Mouse (Mus musculus) limb, embryonic 12.5 days (tissue): ENCODE measurements around the gene Stra8. TPM values are rescaled to one million over a fixed set of nuclear protein-coding genes. Genes with fewer than 3 reads are reported as not detected.

Experiments used
- ATAC-seq: fragments of 200-750 bp; cut with Nextera tagmentation; 2 replicates; pipeline ENCODE4 v1.8.0; 2017; ENCODE audit warnings: low read depth, moderate TSS enrichment; ENCODE audit not compliant: insufficient number of reproducible peaks, insufficient read depth, low FRiP score, low TSS enrichment
- H3K27ac ChIP-seq: fragments of 300-500 bp; sonication (generic); 2 replicates; pipeline ENCODE4 v1.5.1; 2016; ENCODE audit warnings: mild to moderate bottlenecking, moderate library complexity
- H3K27me3 ChIP-seq: fragments of 300-500 bp; sonication (generic); 2 replicates; pipeline ENCODE4 v1.6.1; 2016; ENCODE audit warnings: mild to moderate bottlenecking, moderate library complexity
- H3K36me3 ChIP-seq: fragments of 300-500 bp; sonication (generic); 2 replicates; pipeline ENCODE4 v1.6.1; 2016; ENCODE audit warnings: mild to moderate bottlenecking, moderate library complexity
- H3K4me1 ChIP-seq: fragments of 300-500 bp; sonication (generic); replicated peaks from 2 replicates; pipeline ENCODE4 v1.6.1; 2016
- H3K4me2 ChIP-seq: fragments of 300-500 bp; sonication (generic); 2 replicates; pipeline ENCODE4 v1.6.1; 2016; ENCODE audit warnings: mild to moderate bottlenecking, moderate library complexity
- H3K4me3 ChIP-seq: fragments of 300-500 bp; sonication (generic); replicated peaks from 2 replicates; pipeline ENCODE4 v1.5.1; 2016; ENCODE audit warnings: mild to moderate bottlenecking
- H3K9ac ChIP-seq: fragments of 300-500 bp; sonication (generic); replicated peaks from 2 replicates; pipeline ENCODE4 v1.6.1; 2016; ENCODE audit warnings: mild to moderate bottlenecking, moderate library complexity
- H3K9me3 ChIP-seq: fragments of 300-500 bp; sonication (generic); 2 replicates; pipeline ENCODE4 v1.6.1; 2016; ENCODE audit warnings: mild to moderate bottlenecking, moderate library complexity
- WGBS: fragments of 180-500 bp; shearing (Covaris S2); methylation state at CpG from one replicate; pipeline ENCODE4 v1.1.7; 2016; 5-methylcytosine and 5-hydroxymethylcytosine counted together
- polyA plus RNA-seq: library from polyadenylated mRNA; unstranded; fragments of >200 nt; fragmentation: Nextera tagmentation; extraction: Ambion mirVana; gene quantifications from 2 replicates; pipeline ENCODE4 v1.2.1, GENCODE M21; 2016

Stra8 gene
- polyA plus RNA-seq, 1 experiment from 2014 or later: not detected

- 81% methylated on average over 10 of the region's 10 CpGs for WGBS
- H3K9me3 ChIP-seq: no peaks in the 10 kb centered on the region
- no peak overlapping the region for H3K4me3 ChIP-seq
- no peak for ATAC-seq
- peaks cover 84% of the 10 kb centered on the region for H3K36me3 ChIP-seq
- no peaks in the 10 kb centered on the region for H3K4me1 ChIP-seq
- no peak overlapping the region for H3K27ac ChIP-seq
- H3K4me2 ChIP-seq: no peak overlapping the region
- H3K9ac ChIP-seq: no peak overlapping the region
- H3K27me3 ChIP-seq: no peaks in the 10 kb centered on the region
Observed at GRCm38 (mm10) chr6:34903851-34904250, 16.1 kb upstream of the Stra8 start.

DNA sequence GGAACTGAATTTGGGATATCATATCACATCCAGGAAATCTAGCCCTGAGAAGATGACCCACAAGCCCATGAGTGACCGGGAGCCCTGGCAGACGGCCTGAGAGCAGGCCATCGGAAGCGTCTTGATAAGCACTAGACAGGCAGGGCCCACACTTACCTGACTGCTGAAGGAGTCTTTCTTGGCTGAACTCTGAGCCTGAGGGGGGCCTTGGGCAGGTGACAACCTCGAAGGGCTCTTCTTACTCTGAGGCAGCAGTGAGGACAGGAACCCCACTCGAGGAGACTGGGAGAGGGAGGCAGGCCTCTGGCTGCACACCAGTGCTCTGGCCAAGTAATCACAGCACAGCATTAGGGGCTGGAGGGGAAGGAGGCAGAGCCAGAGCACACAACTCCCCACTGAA lies 15.6 kb upstream of the Stra8 start:
- WGBS: 85% methylated on average over 6 of the region's 6 CpGs
- no peak for ATAC-seq
- Histone ChIP-seq H3K36me3 (peaks cover 79% of the 10 kb centered on the region), H3K4me2 (no peak overlapping the region), H3K4me1 (no peaks in the 10 kb centered on the region), H3K27ac (no peak overlapping the region), H3K9me3 (no peaks in the 10 kb centered on the region), H3K27me3 (no peaks in the 10 kb centered on the region), H3K9ac (no peak overlapping the region), H3K4me3 (no peak overlapping the region)

DNA sequence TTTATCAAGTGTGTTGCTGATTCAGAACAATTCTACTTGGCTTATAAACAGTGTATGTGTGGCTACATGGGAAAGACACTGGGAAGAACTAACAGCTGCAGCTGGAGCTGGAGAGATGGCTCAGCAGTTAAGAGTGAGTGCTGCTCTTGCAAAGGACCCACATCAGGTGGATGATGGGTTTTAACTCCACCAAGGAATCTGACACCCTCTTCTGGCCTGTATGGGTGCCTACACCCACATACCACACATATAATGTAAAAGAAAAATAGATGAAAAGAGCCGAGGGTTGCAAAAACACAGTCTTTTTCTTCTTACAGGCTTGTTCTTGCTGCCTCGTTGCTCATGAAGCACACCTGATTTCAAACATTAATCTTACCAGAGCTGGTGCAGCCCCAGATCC lies 13.8 kb upstream of the Stra8 start:
- no peaks in the 10 kb centered on the region for H3K27me3 ChIP-seq
- no peak for ATAC-seq
- WGBS: 74% methylated on average over 2 of the region's 2 CpGs
- H3K9ac ChIP-seq: no peak overlapping the region
- no peak overlapping the region for H3K4me2 ChIP-seq
- H3K27ac ChIP-seq: no peak overlapping the region
- peaks cover 8% of the 10 kb centered on the region for H3K4me1 ChIP-seq
- H3K4me3 ChIP-seq: no peak overlapping the region
- H3K36me3 ChIP-seq: peaks cover 63% of the 10 kb centered on the region
- no peaks in the 10 kb centered on the region for H3K9me3 ChIP-seq

- no peak overlapping the region for H3K27ac ChIP-seq
- H3K4me3 ChIP-seq: no peak overlapping the region
- no peaks in the 10 kb centered on the region for H3K9me3 ChIP-seq
- 92% methylated on average over 4 of the region's 4 CpGs for WGBS
- ATAC-seq: no peak
- no peak overlapping the region for H3K9ac ChIP-seq
- H3K36me3 ChIP-seq: peaks cover 59% of the 10 kb centered on the region
- H3K4me1 ChIP-seq: peaks cover 8% of the 10 kb centered on the region
- no peaks in the 10 kb centered on the region for H3K27me3 ChIP-seq
- H3K4me2 ChIP-seq: no peak overlapping the region
Observed at GRCm38 (mm10) chr6:34906661-34907060, 13.3 kb upstream of the Stra8 start.

DNA sequence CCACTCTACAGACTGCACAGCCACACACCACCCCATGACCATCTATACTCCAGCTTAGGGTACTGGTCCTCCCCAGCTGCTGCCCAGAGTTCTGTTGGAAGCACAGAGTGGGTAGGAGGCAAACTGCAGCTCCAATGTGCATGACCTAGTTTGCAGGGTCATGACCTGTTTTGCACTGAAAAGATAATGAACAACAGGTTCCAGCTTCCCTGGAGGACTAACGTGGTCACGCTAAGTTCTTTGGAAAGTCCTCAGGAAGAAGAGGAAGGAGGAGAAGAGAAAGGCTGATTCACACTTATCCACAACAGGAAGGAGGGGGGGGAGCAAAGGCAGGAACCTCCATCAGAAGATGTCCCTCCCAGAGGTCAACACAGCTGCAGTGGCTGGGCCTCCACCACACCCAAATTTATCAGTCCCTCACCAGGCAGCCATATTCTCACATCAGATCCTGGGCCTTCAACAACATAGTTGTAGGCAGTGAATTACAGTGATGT lies 12.8 kb upstream of the Stra8 start:
- H3K27me3 ChIP-seq: no peaks in the 10 kb centered on the region
- H3K36me3 ChIP-seq: peaks cover 54% of the 10 kb centered on the region
- no peak for ATAC-seq
- H3K4me1 ChIP-seq: peaks cover 8% of the 10 kb centered on the region
- H3K9ac ChIP-seq: no peak overlapping the region
- no peaks in the 10 kb centered on the region for H3K9me3 ChIP-seq
- no peak overlapping the region for H3K27ac ChIP-seq
- no peak overlapping the region for H3K4me2 ChIP-seq
- no peak overlapping the region for H3K4me3 ChIP-seq
- 46% methylated on average over 2 of the region's 2 CpGs for WGBS

- peaks cover 48% of the 10 kb centered on the region for H3K36me3 ChIP-seq
- no peaks in the 10 kb centered on the region for H3K9me3 ChIP-seq
- H3K27ac ChIP-seq: no peak overlapping the region
- H3K4me3 ChIP-seq: no peak overlapping the region
- WGBS: 85% methylated on average over 18 of the region's 18 CpGs
- peaks cover 8% of the 10 kb centered on the region for H3K4me1 ChIP-seq
- no peak overlapping the region for H3K4me2 ChIP-seq
- no peaks in the 10 kb centered on the region for H3K27me3 ChIP-seq
- no peak for ATAC-seq
- no peak overlapping the region for H3K9ac ChIP-seq
Observed at GRCm38 (mm10) chr6:34907696-34908260, 12.2 kb upstream of the Stra8 start.

- Histone ChIP-seq H3K36me3 (peaks cover 33% of the 10 kb centered on the region), H3K27ac (no peak overlapping the region), H3K4me1 (peaks cover 8% of the 10 kb centered on the region), H3K9ac (peak overlapping the region; percentile 60; the same call in 1 of the 2 replicates), H3K4me3 (peak overlapping the region; percentile 75), H3K4me2 (peak overlapping the region; percentile 64), H3K9me3 (no peaks in the 10 kb centered on the region), H3K27me3 (no peaks in the 10 kb centered on the region)
- WGBS: 52% methylated on average over 8 of the region's 8 CpGs
- no peak for ATAC-seq
Observed at GRCm38 (mm10) chr6:34909631-34910345, 10.2 kb upstream of the Stra8 start.

DNA sequence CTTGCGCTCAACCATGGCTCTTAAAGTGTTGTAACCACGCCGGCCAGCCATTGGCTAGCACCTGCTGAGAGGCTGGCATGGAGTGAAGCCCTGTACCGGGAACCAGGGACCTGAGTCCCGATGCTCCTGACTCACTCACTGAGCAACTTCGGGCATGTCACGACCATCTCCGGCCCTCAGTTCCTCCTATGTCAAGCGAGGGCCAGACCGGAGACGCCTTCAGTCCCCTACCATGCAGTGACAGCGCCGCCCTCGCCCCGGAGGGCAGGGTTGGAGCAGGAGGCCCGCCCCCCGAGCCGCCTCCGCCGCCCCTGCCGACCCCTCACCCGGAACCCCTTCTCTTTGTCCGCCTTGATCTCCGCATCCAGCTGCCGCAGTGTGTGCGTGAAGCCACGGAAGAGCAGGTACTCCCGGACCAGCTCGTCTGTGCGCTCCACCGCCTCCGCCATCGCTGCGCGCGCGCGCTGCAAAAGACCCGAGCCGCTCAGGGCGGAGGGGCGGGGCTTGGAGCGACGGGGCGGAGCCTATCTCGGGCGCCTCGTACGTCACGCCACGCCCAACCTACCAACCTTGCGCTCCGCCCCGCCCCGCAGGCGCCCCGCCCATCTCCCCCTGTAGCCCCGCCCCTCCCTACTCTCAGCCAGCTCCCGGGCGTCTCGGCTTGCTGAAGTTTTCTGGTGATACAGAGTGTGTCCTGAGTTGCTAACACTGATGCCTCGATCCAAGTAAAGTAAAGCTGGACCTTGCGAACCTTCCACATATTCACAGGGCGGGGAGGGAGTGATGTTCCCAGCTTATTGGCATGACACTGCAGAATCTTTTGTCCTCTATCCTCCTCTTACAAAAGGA lies 9.4 kb upstream of the Stra8 start, which contains the start of gene Wdr91:
Gene Wdr91, minus strand, starts transcription at position 506 of the 849 bp plus-strand sequence.
- under 1% methylated on average over 64 of the region's 64 CpGs for WGBS
- H3K27me3 ChIP-seq: no peaks in the 10 kb centered on the region
- peaks cover 26% of the 10 kb centered on the region for H3K36me3 ChIP-seq
- peak within 1 kb of the TSS; percentile 60 for H3K9ac ChIP-seq
- H3K4me3 ChIP-seq: peak within 1 kb of the TSS; percentile 75
- H3K4me1 ChIP-seq: peaks cover 8% of the 10 kb centered on the region
- peak within 1 kb of the TSS; percentile 89 for H3K27ac ChIP-seq
- peak; percentile 87 for ATAC-seq
- peak within 1 kb of the TSS; percentile 64 for H3K4me2 ChIP-seq
- no peaks in the 10 kb centered on the region for H3K9me3 ChIP-seq

DNA sequence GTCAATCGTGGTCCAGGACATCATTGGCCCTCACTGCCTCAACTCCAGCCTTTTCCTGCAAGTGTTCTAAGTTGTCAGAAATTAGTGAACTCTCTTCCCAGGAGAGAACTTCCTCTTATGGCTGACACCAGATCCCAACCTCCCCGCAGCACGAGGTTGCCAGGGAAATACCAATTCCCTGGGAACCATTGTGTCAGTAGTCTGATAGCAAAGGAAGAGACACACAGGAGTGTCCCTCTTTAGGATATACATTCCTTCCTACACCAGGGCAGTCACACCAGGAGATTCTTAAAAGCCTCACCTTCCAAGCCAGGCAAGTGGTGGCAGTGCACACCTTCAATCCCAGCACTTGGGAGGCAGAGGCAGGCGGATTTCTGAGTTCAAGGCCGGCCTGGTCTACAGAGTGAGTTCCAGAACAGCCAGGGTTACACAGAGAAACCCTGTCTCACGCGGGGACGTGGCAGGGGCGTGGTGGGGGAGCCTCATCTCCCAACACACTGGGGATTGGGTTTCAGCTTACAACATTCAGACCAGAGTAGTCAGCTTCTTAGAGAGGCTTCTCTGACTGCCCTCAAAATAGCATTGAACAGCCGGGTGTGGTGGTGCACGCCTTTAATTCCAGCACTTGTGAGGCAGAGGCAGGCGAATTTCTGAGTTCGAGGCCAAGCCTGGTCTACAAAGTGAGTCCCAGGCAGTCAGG lies 6.5 kb upstream of the Stra8 start:
- Histone ChIP-seq H3K9me3 (no peaks in the 10 kb centered on the region), H3K4me1 (peaks cover 8% of the 10 kb centered on the region), H3K36me3 (no peaks in the 10 kb centered on the region), H3K27ac (no peak overlapping the region), H3K27me3 (no peaks in the 10 kb centered on the region), H3K9ac (no peak overlapping the region), H3K4me3 (no peak overlapping the region), H3K4me2 (no peak overlapping the region)
- ATAC-seq: no peak
- 87% methylated on average over 13 of the region's 13 CpGs for WGBS

DNA sequence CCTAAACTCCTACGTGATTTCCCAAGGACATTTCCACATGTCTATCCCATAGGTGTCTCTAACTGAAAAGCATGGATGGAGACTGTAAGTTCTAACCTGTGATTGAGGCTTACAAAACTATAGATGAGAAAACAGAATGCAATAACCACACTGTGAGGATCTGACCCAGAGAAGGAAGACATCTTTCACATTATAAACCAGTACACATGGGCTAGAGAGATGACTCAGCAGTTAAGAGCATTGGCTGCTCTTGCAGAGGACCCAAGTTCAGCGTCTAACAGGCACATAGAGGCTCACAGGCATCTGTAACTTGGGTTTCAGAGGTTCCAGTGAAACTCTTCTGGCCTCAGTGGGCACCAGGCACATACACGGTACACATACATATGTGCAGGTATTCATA lies 5.5 kb upstream of the Stra8 start:
- Histone ChIP-seq H3K27me3 (no peaks in the 10 kb centered on the region), H3K9me3 (no peaks in the 10 kb centered on the region), H3K4me2 (no peak overlapping the region), H3K4me1 (peaks cover 8% of the 10 kb centered on the region), H3K4me3 (no peak overlapping the region), H3K9ac (no peak overlapping the region), H3K36me3 (no peaks in the 10 kb centered on the region), H3K27ac (no peak overlapping the region)
- 87% methylated on average over 3 of the region's 3 CpGs for WGBS
- no peak for ATAC-seq

- 67% methylated on average over 7 of the region's 7 CpGs for WGBS
- no peak for ATAC-seq
- H3K4me1 ChIP-seq: peaks cover 5% of the 10 kb centered on the region; the same call in 1 of the 2 replicates
- no peaks in the 10 kb centered on the region for H3K27me3 ChIP-seq
- H3K9ac ChIP-seq: no peak overlapping the region
- no peaks in the 10 kb centered on the region for H3K36me3 ChIP-seq
- no peak overlapping the region for H3K4me3 ChIP-seq
- no peaks in the 10 kb centered on the region for H3K9me3 ChIP-seq
- no peak overlapping the region for H3K27ac ChIP-seq
- H3K4me2 ChIP-seq: no peak overlapping the region
Observed at GRCm38 (mm10) chr6:34919146-34919545, 817 bp upstream of the Stra8 start.
